Mouse (Mus musculus) urinary bladder, postnatal 0 days (tissue): ENCODE measurements around the gene Cd2. TPM values are rescaled to one million over a fixed set of nuclear protein-coding genes. Genes with fewer than 3 reads are reported as not detected.

Experiments used
- polyA plus RNA-seq: library from polyadenylated mRNA; unstranded; fragments of >200 nt; fragmentation: Nextera tagmentation; extraction: Ambion mirVana; gene quantifications from 2 replicates; pipeline ENCODE4 v1.2.1, GENCODE M21; 2015

Cd2 gene
- polyA plus RNA-seq, result 0.18 TPM in 1 of 2 replicates, not detected in the other

GRCm38 (mm10) chr3:101287911-101288311 lies at the start of gene Cd2:
Cd2 (minus strand) TSS chr3:101287939.

Other genes starting within 250 kb of the Cd2 start
- gene Ptgfrn, start 177.7 kb downstream of the Cd2 start, polyA plus RNA-seq, result 8.0 and 9.0 TPM in 2 replicates
- gene Igsf3, start 89.1 kb upstream of the Cd2 start, polyA plus RNA-seq, result 13.8 and 14.8 TPM in 2 replicates